Mouse (Mus musculus): Measurements from ENCODE around the gene Olfr308.
A peak's percentile ranks its signal among the peaks of the same experiment; 100 is the strongest.
"Not testable (repeated sequence)": the region's sequence is repeated elsewhere in the genome, so short reads cannot be mapped to it uniquely, and the experiment has no call there.

The Olfr308 gene

DNA sequence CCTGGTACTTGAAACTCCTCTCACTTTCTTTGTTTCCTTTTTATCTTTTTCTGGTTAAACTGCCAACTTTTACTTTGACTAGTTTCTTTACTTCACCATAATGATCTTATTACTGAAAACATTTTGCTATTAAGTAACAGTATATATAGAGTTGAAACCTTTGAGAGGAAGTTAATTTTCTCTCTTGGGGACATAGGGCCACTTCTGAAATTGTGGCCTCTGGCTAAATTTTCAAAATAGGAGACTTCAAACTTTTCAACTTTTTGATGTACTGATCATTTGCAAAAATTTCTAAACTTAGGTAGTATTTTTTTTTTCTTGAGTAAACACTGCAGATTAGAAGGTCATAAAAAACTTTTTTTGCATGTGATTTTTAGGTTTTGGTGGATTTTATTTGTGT lies at the start of gene Olfr308:
Olfr308 (minus strand) TSS at position 101 of the 400 bp plus-strand sequence.
- no peak for DNase-seq (ENCODE audit: low read depth, low spot score)

DNA sequence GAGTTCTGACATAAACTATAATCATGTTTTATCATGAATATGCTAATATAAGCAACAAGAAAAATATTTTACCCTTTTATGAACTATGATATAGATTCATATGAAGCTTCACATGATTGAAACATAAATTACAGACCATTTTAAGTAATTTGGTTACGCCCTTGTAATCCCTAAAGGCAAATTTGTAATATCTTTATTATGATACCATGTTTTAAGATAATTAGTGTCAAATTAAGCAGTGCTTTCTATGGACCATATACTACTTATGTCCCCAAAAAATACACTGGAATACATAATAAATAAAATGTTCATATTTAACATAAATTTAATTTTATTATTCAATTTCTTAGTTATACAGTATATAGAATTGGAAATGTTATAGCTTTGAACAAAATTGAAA lies 41.4 kb upstream of the Olfr308 start, which contains the start of gene Olfr305:
Olfr305 (minus strand) TSS at position 101 of the 400 bp plus-strand sequence.
- no peak for DNase-seq (ENCODE audit: low read depth, low spot score)

GRCm38 (mm10) chr7:86346296-86346695 lies 20.9 kb upstream of the Olfr308 start:
- DNase-seq (ENCODE audit: low read depth, low spot score) = not testable (repeated sequence)

DNA sequence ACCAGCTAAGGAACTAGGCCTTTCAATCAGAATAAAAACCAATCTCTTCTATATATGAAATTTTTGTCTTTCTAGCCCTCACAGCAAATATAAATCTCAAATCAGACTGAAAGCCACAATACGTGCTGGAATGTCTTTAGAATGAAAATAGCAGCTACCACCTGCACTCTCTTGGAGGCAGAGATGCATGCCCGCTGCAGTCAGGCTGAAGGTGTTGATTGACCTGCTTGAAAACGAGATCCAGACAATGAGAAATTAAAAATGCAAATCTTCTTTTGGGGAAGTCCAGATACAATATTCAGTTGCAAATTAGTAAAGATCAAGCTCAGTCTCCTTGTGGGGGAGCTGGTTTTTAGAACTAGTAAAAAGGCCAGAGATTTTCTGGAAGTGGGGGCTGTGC lies 18.8 kb upstream of the Olfr308 start:
- DNase-seq (ENCODE audit: low read depth, low spot score) = no peak

- DNase-seq (ENCODE audit: low read depth, low spot score) = no peak
These were observed 17.6 kb upstream of the Olfr308 start for GRCm38 (mm10) chr7:86342881-86343565.

GRCm38 (mm10) chr7:86337486-86337885 lies 12.1 kb upstream of the Olfr308 start, which contains the start of gene Olfr307:
Gene Olfr307, minus strand, starts transcription at chr7:86337586.
- no peak for DNase-seq (ENCODE audit: low read depth, low spot score)

DNA sequence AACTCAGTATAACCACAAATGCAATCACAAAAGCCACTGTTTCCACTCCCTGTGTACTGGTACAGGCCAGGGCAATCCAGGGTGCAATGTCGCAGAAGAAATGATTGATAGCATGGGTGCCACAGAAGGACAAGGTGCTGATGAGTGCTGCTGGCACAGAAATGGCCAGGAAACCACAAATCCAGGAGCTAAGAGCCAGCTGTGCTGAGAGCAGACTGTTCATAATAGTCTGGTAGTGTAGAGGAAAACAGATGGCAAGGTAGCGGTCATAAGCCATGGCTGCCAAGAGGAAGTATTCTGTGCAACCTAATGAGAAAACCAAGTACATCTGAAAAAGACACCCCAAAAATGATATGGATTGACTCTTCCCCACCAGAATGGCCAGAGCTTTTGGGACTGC lies 4.1 kb downstream of the Olfr308 start:
- peak; percentile 1 for DNase-seq (ENCODE audit: low read depth, low spot score)

- no peak for DNase-seq (ENCODE audit: low read depth, low spot score)
These were observed 11.8 kb downstream of the Olfr308 start, which contains the start of gene Olfr309 for GRCm38 (mm10) chr7:86313608-86314007. Gene Olfr309, minus strand, starts transcription at chr7:86313708.

DNA sequence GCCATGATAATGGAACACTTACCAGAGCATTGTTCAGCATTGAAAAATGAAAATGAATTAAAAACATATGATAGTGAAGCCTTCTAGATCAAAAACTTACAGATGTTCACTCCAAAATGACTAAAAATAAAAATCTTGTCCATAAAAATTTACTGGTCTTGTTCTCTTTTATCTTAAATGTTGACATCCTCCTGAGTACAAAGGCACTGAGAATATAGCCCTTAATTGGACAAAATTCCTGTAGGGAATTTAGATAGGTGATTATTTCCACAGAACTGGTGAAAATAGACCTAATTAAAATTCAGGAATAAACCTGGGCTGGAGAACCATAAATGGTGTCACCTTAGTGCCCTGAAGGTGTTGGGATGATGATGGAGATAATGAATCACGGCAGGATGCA lies 48.4 kb downstream of the Olfr308 start, which contains the start of gene Olfr310:
Olfr310 (minus strand) TSS at position 101 of the 400 bp plus-strand sequence.
- DNase-seq (ENCODE audit: low read depth, low spot score) = no peak

Measured in brain, adult 2 months (tissue).